Mouse (Mus musculus) adrenal gland (tissue): ENCODE results near the gene Fam219a.

ENCODE experiments used
- intact Hi-C: fragments of 180-260 bp; cut with DNase I; formaldehyde crosslinking; loops from one replicate; pipeline ENCODE4 v1.15.1; 2025

Gene Fam219a

GRCm38 (mm10) chr4:41556311-41556953, 12.9 kb downstream of the Fam219a start:
- intact Hi-C loops, result no loop called here

- intact Hi-C loops, result no loop called here
These were observed 14.2 kb downstream of the Fam219a start for GRCm38 (mm10) chr4:41554994-41555663.

DNA sequence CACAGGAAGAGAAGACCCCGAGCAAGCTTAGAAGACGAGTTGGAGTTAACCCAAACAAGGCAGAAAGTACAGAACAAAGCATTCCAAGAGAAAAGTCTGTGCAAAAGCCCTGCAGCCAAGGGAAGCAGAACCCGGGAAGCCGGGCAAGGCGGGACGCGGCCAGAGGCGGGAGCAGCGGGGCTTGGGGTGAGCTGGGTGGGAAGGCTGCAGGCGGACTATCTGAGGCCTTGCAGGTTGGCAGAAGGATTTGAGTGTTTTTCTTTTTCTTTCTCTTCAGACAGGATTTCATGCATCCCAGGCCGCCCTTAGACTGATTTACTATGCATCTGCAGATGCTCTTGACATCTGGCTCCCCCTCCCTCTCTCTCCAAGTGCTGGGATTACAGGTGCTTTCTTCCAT, 16.2 kb downstream of the Fam219a start:
- intact Hi-C loops, result loop anchor here (2.0 kb wide), 3 partner anchors 62 to 154 kb away; no protein-coding TSS in a partner anchor

DNA sequence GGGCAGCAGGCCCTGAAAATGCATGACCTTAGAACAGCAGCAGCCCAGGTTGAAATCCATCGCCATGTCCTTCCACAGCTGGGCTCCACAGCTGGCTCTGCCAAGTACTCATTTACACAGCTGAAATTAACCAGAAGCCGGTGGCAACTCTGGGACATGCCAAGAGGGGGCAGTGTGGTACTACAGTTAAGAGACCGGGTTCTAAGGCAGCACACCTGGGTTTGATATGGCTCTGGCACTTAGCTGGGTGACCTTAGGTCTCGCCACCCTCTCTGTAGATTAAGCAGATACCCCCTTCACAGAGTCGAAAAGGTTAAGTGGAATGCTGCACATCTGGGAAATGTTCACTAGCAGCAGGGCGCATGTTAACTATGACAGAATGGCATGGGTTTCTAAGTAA, 16.8 kb downstream of the Fam219a start:
- intact Hi-C loops, result loop anchor here (2.0 kb wide), 3 partner anchors 62 to 154 kb away; no protein-coding TSS in a partner anchor

DNA sequence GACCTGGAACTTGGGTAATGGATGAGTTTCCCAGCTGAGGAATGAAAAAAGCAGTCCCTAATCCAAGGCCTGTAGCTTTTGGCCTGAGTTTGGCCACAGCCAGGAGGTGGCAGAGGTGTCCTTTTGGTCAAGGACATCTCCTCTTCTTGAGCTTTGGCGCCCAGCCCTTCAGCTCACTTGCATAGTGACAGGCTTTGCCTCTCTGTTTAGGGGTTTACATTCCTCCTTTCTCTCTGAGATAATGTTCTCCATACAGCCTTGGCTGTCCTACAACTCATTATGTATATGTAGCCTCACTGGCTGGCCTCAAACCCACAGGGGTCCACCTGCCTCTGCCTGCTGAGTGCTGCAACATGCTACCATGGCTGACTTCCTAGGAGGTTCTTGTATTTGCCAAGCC, 22.3 kb downstream of the Fam219a start:
- intact Hi-C loops, result no loop called here

DNA sequence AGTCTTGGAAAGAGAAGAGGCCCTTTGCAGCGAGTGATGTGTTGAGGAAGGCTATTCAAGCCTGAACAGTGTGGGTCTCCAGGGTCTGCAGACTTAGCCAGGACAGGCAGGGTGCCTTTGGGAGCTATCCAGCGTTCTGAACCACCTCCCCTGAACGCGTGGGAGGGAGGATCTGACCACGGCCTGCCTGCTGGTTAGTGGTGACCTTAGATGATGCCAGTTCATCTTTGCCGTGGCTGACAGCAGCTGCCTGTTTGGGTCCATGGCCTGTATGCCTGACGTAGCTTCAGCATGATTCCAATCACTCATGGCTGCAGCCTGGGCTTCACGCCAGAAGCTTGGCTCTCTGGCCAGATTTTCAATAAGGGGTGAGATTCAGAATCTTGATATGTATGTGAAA, 23.4 kb downstream of the Fam219a start:
- intact Hi-C loops, result no loop called here

DNA sequence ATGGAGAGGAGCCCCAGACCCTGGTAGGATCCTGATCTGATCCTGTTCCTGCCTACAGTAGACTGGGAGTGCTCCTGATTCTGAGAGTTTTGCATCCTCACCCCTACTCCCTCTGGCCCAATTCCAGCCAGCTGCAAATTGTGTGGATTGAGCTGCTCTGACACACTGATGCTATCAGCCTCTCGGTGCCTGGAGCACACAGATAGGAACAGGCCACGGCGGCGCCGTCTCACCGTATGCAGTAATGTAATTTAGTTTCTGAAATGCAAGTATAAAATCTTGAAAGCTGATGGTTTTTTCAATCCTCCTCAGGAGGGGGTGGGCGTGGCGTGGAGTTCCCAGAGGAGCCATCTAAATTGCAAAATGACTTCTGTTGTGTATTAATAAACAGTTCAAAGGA, 27.2 kb downstream of the Fam219a start:
- intact Hi-C loops, result no loop called here

DNA sequence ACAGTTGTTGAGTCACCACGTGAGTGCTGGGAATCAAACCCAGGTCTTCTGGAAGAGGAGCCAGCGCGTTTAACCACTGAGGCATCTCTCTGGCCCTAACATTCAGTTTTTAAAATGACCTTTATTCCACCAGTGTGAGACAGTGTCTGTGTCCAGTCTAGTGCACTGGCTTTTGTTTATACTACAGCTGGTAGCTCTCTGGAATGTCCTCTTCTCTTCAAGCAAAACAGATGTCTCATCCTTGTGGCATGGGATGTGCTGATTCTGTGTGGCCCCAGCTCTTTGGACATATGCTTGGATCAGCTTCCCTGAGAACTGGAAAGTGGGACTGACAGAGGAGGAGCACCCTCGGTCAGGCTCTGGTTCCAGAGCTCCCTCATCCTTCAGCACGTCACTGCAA, 34.5 kb downstream of the Fam219a start:
- intact Hi-C loops, result no loop called here

DNA sequence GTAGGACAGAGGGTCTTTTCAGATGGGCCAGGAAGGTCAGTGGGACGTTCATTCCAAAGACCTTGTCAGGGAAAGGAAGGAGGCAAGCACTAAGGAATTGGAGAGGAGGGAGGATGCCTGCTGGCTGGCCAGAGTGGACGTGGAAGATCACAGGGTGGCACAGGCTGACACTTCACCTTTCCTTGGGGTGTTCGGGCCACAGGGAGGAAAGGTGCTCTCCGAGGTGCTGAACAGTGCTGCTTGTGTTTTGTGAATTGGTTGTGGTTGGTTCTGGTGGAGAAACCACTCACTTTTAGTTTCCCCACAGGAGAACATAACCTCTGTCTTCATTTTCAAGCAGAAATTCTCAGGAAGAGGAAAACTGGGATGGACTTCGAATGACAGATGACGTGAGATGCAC, 36.9 kb downstream of the Fam219a start:
- intact Hi-C loops, result no loop called here

GRCm38 (mm10) chr4:41527996-41528395, 41.3 kb downstream of the Fam219a start:
- intact Hi-C loops, result no loop called here

DNA sequence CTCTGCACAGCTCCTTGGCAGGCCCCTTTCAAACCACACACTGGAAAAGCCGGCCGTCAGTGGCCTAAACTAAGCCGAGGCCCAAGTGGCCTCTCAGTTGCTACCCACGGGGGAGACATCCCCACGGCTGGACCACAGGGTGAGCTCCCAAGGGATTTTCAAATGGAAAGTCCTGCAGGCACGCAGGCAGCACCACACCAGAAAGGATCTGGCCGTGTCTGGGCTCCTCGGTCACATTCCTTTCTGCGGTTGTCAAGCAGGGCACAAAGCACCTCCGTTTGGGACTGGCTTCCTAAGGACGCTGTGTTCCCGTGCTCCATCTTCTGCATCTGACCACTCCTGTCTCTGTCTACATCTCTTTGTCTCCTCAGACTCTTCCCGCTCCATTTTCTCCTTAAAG, 42.3 kb downstream of the Fam219a start:
- intact Hi-C loops, result no loop called here

DNA sequence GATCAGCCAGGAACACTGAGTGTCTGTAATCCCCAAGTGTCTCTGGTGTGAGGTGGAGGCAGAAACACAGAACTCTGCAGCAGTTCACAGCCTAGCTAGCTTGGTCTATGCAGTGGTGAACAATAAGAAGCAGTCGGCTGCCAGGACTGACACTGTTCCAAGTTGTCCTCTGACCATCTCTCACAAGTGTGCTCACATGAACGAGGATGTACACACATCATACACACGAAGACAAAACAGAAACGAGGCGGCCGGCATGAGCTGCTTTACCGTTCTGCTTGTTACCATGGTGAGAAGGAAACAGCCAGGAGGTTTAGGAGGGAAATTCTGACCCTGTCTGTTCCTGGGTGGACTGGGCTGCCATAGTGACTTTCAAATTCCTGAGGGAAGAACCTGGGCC, 42.8 kb downstream of the Fam219a start:
- intact Hi-C loops, result no loop called here

DNA sequence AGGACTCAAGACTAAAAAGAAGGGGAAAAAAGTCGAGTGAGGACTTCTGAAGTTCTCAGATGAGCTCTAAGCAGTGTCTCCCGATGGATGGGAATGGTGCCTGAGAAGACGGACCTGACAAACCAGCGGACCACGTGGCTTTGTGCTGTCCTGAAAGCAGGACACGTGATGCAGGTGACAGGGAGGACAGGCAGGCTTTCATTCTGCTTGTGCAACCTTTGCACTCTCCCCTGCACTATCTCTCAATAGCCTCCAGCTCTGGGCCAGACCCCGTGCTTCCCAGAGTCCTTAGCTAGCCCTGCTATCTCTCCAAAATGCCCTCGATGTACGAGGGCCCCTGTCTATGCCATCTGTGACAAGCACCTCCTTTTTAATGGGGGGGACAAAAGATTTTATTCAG, 44.5 kb downstream of the Fam219a start:
- intact Hi-C loops, result loop anchor here (5.0 kb wide), 1 partner anchor 72 kb away; no protein-coding TSS in a partner anchor

- intact Hi-C loops, result loop anchor here (5.0 kb wide), 1 partner anchor 73 kb away; no protein-coding TSS in a partner anchor
These were observed 45.5 kb downstream of the Fam219a start for GRCm38 (mm10) chr4:41523839-41524238.

GRCm38 (mm10) chr4:41522788-41523187, 46.5 kb downstream of the Fam219a start:
- intact Hi-C loops, result loop anchor here (5.0 kb wide), 1 partner anchor 75 kb away; no protein-coding TSS in a partner anchor

- intact Hi-C loops, result loop anchor here (5.0 kb wide), 1 partner anchor 75 kb away; no protein-coding TSS in a partner anchor
These were observed 47.2 kb downstream of the Fam219a start for GRCm38 (mm10) chr4:41522136-41522535.

- intact Hi-C loops, result loop anchor here (5.0 kb wide), 1 partner anchor 77 kb away; no protein-coding TSS in a partner anchor
These were observed 48.7 kb downstream of the Fam219a start for GRCm38 (mm10) chr4:41520641-41521040.

DNA sequence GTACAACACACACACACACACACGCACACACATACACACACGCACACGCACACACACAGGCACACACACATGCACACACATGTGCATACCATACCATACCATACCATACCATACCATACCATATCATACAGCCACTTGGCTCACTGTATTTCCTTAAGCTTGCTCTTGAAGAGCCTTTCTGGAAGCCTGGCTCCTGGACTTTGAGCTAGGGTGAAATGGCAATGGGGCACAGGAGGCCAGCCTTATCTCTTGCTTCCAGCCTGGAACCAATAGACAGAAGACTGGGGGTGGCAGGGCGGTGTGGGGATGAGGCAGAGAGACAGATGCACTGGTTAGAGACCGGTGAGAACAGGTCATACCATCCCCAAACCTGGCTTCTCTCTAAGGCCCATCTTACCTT, 50.1 kb downstream of the Fam219a start:
- intact Hi-C loops, result no loop called here

GRCm38 (mm10) chr4:41518349-41518748, 51.0 kb downstream of the Fam219a start:
- intact Hi-C loops, result no loop called here

DNA sequence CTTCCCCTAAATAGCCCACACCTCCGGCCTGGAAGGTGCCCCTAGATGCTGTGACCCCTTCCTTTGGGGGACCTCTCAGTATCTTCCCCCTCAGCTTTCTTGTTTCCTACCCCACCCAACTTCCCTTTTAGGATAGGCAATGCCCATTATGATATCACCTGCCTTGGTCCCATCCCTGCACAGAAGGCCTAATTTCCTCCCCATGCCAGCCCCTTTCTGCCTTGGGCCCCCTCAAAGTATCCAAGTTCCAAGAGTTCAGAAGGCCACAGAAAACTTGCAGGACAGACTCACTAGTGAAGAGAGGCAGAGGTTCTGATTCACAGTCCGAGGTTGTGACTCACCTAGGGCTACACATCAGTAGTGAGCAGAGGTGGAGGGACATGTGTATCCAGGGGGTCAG, 52.1 kb downstream of the Fam219a start, which contains the start of gene 1110017D15Rik:
Gene 1110017D15Rik (minus strand): TSS at position 101 of the 400 bp plus-strand sequence.
- intact Hi-C loops, result no loop called here

GRCm38 (mm10) chr4:41513714-41514113, 55.6 kb downstream of the Fam219a start:
- intact Hi-C loops, result no loop called here

DNA sequence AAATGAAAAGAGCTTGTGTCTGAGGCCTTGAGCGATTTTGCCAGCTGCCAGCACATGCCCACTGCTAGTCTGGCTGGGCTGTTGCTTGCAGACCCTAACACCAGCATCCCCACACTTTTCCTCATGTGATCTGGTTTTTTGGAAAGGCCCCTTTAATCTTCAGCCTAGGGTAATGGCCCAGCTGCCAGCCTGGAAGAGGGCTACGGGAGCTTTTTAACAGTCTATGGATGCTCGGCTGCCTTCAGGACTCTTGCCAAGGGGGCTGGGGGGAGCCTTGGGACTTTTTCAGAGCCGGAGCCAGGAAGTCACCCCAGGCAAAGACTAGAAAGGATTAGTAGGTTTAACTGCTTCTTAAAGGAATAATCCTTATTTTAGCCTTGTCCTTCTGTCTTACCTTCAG, 56.0 kb downstream of the Fam219a start:
- intact Hi-C loops, result no loop called here
